Mouse (Mus musculus) heart, embryonic 12.5 days (tissue): Measurements from ENCODE around the gene Usp12. TPM values are rescaled to one million over a fixed set of nuclear protein-coding genes. Genes with fewer than 3 reads are reported as not detected.
"Not testable (repeated sequence)": the region's sequence is repeated elsewhere in the genome, so short reads cannot be mapped to it uniquely, and the experiment has no call there.

ENCODE experiments used
- ATAC-seq: fragments of 200-750 bp; cut with Nextera tagmentation; 2 replicates; pipeline ENCODE4 v1.8.0; 2017; ENCODE audit warnings: moderate TSS enrichment, moderate library complexity; ENCODE audit not compliant: insufficient number of reproducible peaks, low FRiP score
- H3K27ac ChIP-seq: fragments of 300-500 bp; sonication (generic); 2 replicates; pipeline ENCODE4 v1.5.1; 2016; ENCODE audit warnings: mild to moderate bottlenecking, moderate library complexity; ENCODE audit not compliant: poor library complexity, severe bottlenecking
- H3K27me3 ChIP-seq: fragments of 300-500 bp; sonication (generic); replicated peaks from 2 replicates; pipeline ENCODE4 v1.6.1; 2016; ENCODE audit warnings: mild to moderate bottlenecking, moderate library complexity
- H3K36me3 ChIP-seq: fragments of 300-500 bp; sonication (generic); 2 replicates; pipeline ENCODE4 v1.6.1; 2016; ENCODE audit warnings: mild to moderate bottlenecking, moderate library complexity
- H3K4me1 ChIP-seq: fragments of 300-500 bp; sonication (generic); replicated peaks from 2 replicates; pipeline ENCODE4 v1.6.1; 2016; ENCODE audit warnings: mild to moderate bottlenecking
- H3K4me2 ChIP-seq: fragments of 300-500 bp; sonication (generic); 2 replicates; pipeline ENCODE4 v1.6.1; 2016; ENCODE audit warnings: mild to moderate bottlenecking, moderate library complexity
- H3K4me3 ChIP-seq: fragments of 300-500 bp; sonication (generic); 2 replicates; pipeline ENCODE4 v1.5.1; 2016; ENCODE audit warnings: mild to moderate bottlenecking
- H3K9ac ChIP-seq: fragments of 300-500 bp; sonication (generic); 2 replicates; pipeline ENCODE4 v1.6.1; 2016; ENCODE audit warnings: mild to moderate bottlenecking, moderate library complexity
- H3K9me3 ChIP-seq: fragments of 300-500 bp; sonication (generic); replicated peaks from 2 replicates; pipeline ENCODE4 v1.6.1; 2016; ENCODE audit warnings: mild to moderate bottlenecking, moderate library complexity
- WGBS: fragments of 180-500 bp; shearing (Covaris S2); methylation state at CpG from one replicate; pipeline ENCODE4 v1.1.7; 2016; 5-methylcytosine and 5-hydroxymethylcytosine counted together
- polyA plus RNA-seq: library from polyadenylated mRNA; unstranded; fragments of >200 nt; fragmentation: Nextera tagmentation; extraction: Ambion mirVana; gene quantifications from 2 replicates; pipeline ENCODE4 v1.2.1, GENCODE M21; 2016

Gene Usp12
- polyA plus RNA-seq, 1 experiment from 2014 or later, result 17.5 TPM

DNA sequence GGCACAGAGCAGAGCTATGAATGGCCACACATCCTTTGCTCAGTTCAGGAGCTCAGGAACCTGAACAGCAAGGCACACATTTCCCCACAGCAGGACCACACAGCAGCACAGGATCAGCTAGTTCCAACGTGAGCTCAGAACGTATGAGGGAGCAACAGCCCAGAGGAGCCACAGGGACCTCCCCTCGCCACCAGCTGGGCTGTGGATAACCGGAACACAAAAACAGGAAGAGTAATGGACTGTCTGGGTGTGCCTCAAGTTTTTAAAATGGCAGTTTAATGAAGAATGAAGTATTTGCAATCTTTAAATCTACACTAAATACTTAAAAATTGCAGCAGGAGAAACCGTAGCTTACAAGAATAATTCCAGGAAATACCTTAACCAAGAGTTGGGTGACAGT lies 44.9 kb downstream of the Usp12 start:
- ATAC-seq, result no peak

DNA sequence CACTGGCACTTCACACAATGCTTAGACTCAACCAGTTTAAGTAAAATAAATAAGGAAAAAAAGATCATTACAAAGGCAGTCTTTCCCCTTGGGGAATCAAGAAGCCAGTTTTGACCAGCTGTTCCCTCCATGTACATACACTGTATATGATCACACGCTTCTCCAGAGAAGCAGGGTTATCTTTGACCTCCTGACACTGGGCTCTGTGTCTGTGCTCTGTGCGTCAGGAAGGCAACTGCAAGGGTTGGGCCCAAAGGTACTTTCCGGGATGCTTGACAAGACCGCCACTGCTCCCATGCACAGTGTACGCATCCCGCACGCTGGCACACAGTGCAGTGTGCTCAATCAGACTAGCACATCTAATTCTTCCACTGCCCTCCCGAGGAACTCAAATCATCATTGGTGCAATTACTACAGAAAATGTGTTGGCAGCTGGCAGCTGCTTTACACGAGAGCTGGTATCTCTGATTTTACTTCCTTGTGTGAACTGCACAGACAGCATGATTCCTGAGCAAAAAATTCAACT lies 57.8 kb downstream of the Usp12 start:
- no peaks in the 10 kb centered on the region for H3K27me3 ChIP-seq
- peaks cover 77% of the 10 kb centered on the region for H3K36me3 ChIP-seq
- no peak overlapping the region for H3K4me3 ChIP-seq
- ATAC-seq, result no peak
- H3K27ac ChIP-seq, result no peak overlapping the region
- 75% methylated on average over 9 of the region's 9 CpGs for WGBS
- H3K9ac ChIP-seq, result no peak overlapping the region
- H3K4me1 ChIP-seq, result no peaks in the 10 kb centered on the region
- H3K9me3 ChIP-seq, result no peaks in the 10 kb centered on the region
- no peak overlapping the region for H3K4me2 ChIP-seq

More for the DNA sequence above, 44.9 kb downstream of the Usp12 start:
- H3K4me3 ChIP-seq, result no peak overlapping the region
- no peak overlapping the region for H3K4me2 ChIP-seq
- WGBS, result 79% methylated on average over 5 of the region's 5 CpGs
- no peak overlapping the region for H3K9ac ChIP-seq
- no peaks in the 10 kb centered on the region for H3K27me3 ChIP-seq
- H3K27ac ChIP-seq, result no peak overlapping the region
- H3K9me3 ChIP-seq, result no peaks in the 10 kb centered on the region
- 0 out of 2 replicates have a peak, but pooled peaks cover 2% of the 10 kb centered on the region for H3K4me1 ChIP-seq
- H3K36me3 ChIP-seq, result peaks cover 58% of the 10 kb centered on the region

DNA sequence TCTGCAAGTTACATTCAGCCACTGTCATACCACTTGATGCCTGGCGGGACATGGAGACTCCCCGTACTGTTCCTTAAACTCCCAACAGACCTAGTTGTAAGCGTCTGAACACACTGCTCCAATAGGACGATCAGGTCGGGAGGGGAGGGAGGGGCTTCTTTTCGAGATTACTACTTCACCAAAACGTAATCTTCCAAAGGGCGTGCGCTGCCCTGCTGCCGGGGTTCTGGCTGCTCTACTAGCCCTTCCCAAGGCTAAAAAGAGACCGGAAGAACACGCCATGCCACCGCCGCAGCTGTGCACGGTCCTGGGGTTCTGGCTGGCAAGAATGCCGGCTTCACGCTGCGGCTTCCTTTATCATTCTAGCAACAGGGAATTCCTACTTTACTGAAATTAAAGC lies 58.5 kb downstream of the Usp12 start:
- H3K36me3 ChIP-seq, result peaks cover 78% of the 10 kb centered on the region
- no peak overlapping the region for H3K4me3 ChIP-seq
- no peak overlapping the region for H3K4me2 ChIP-seq
- no peaks in the 10 kb centered on the region for H3K9me3 ChIP-seq
- ATAC-seq, result no peak
- 78% methylated on average over 18 of the region's 18 CpGs for WGBS
- H3K27ac ChIP-seq, result no peak overlapping the region
- H3K27me3 ChIP-seq, result no peaks in the 10 kb centered on the region
- no peaks in the 10 kb centered on the region for H3K4me1 ChIP-seq
- H3K9ac ChIP-seq, result no peak overlapping the region

DNA sequence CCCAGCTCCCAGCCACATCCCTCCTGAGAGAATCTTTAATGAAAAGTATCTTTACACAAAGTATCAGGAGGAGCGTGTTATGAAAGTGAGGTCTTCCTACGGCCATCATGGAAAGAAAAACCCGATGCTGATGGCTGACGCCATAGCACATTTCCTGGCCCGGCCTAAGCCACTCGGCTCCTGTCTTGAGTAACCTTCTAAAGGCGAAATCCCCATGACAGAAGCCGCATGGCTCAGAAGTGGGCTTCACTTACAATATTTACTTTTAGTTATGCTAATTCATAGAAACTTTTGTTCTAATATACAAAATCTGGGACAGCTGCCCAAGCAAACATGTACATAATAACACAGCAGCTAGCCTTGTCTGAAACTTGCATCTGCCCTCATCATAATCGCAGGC lies 59.8 kb downstream of the Usp12 start:
- H3K27ac ChIP-seq, H3K9ac ChIP-seq, H3K9me3 ChIP-seq, H3K4me3 ChIP-seq, ATAC-seq, H3K4me1 ChIP-seq, H3K27me3 ChIP-seq, H3K4me2 ChIP-seq: not testable (repeated sequence)
- 96% methylated on average over 1 of the region's 9 CpGs for WGBS
- H3K36me3 ChIP-seq, result peaks cover 68% of the 10 kb centered on the region

DNA sequence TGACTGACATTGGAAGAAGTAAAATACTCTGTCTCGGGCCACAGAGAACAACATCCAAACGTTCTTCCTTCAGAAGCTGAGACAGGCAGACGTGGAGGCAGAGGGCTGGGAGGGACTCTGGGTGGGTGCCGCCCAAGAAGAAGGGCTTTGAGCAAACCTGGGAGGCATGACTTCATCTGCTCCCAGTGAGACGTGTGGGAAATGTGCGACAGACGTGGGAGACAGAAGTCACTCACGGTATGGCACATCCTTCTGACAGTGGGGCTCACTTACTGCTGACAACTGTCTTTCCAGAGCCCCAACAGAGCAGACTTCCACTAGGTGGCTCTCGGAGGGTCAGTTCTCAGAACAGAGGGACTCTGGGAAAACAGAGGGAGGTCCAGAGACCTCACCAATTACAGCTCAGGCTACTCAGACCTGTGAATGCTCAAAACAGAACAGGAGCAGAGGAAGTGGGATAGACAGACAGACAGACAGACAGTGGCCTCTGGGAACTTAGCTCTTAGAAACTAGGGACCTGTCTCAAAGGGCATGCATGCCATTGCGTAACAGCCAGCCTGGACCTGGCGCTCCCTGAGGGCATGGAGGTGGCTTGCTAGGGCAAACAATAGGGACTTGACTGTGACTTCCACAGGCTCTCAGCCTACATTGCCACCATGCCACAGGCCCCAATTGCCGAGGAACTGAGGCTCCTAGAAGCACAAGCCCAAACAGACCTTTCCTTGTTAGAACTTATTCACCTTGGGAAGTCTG lies 60.7 kb downstream of the Usp12 start:
- 71% methylated on average over 12 of the region's 12 CpGs for WGBS
- H3K27ac ChIP-seq, result no peak overlapping the region
- peaks cover 58% of the 10 kb centered on the region for H3K36me3 ChIP-seq

DNA sequence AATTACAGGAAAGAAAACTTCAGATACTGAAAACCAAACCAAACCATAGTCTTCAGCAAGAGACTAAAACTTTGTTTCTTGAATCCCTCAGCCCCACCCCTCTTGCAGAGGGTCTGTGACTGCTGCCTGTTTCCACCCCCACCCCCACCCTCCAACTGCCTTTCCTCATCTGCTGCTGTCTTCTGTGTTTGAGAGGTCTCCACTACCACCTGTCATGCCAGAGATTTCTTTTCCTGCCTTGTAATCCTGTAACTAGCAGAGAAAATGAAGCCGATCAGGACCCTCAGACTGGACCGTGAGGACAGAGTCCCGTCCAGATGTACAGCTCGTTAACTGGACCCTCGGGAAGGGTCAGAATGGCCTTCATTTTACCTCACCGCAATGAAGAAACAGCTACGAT lies 61.4 kb downstream of the Usp12 start:
- Histone ChIP-seq H3K4me2 (no peak overlapping the region), H3K36me3 (peaks cover 51% of the 10 kb centered on the region), H3K27ac (no peak overlapping the region), H3K4me1 (no peaks in the 10 kb centered on the region), H3K9ac (no peak overlapping the region), H3K4me3 (no peak overlapping the region), H3K27me3 (no peaks in the 10 kb centered on the region), H3K9me3 (no peaks in the 10 kb centered on the region)
- no peak for ATAC-seq
- WGBS, result 87% methylated on average over 7 of the region's 7 CpGs

More for the DNA sequence above, 60.7 kb downstream of the Usp12 start:
- no peak overlapping the region for H3K4me2 ChIP-seq
- no peaks in the 10 kb centered on the region for H3K9me3 ChIP-seq
- no peaks in the 10 kb centered on the region for H3K4me1 ChIP-seq
- ATAC-seq, result no peak
- no peaks in the 10 kb centered on the region for H3K27me3 ChIP-seq
- H3K9ac ChIP-seq, result no peak overlapping the region
- no peak overlapping the region for H3K4me3 ChIP-seq

DNA sequence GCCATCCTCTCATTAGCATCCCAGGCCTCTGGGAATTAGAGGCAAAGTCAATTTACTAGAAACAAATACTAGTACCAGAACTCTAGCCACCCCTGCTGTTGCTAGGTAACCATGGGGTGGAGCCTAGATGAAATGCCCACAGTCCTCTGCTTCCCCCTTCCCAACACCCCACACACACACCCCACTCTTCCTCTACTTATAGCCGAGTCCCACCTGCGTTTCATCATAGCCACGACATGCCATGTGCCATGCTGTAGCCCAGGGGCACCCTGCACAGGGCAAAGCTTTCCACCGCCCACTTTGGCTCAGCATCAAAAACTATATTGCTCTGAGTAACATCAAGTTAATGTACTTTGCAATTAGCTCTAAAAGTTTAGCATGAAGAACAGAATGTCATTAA lies 67.8 kb downstream of the Usp12 start:
- no peak overlapping the region for H3K4me3 ChIP-seq
- H3K27me3 ChIP-seq, result no peaks in the 10 kb centered on the region
- H3K36me3 ChIP-seq, result peaks cover 2% of the 10 kb centered on the region; the same call in 1 of the 2 replicates
- H3K9me3 ChIP-seq, result no peaks in the 10 kb centered on the region
- peaks cover 8% of the 10 kb centered on the region for H3K4me1 ChIP-seq
- H3K27ac ChIP-seq, result no peak overlapping the region
- no peak overlapping the region for H3K9ac ChIP-seq
- ATAC-seq, result no peak
- WGBS, result 90% methylated on average over 4 of the region's 4 CpGs
- H3K4me2 ChIP-seq, result no peak overlapping the region

DNA sequence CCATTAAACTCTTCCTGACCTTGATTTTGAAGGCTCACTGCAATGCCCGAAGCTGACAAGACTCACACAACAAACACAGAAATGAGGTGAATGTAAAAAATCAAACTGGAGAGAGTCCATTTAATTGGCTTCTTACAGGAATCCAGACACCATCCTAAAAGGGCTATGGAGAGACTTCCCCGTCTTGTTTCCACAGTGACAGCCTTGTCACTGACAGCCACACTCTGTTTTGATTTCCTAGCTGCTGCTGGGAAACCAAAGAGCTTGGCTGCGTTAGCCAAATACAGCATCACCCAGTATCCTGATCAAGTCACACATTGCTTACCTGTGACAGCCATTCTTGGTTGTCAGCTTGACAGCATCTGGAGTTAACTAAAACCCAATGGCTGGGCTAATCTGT lies 69.8 kb downstream of the Usp12 start:
- Histone ChIP-seq H3K27ac (no peak overlapping the region), H3K27me3 (no peaks in the 10 kb centered on the region), H3K36me3 (no peaks in the 10 kb centered on the region), H3K9ac (no peak overlapping the region), H3K4me1 (peaks cover 13% of the 10 kb centered on the region), H3K9me3 (no peaks in the 10 kb centered on the region), H3K4me2 (no peak overlapping the region), H3K4me3 (no peak overlapping the region)
- ATAC-seq, result no peak
- WGBS, result 36% methylated on average over 3 of the region's 3 CpGs

DNA sequence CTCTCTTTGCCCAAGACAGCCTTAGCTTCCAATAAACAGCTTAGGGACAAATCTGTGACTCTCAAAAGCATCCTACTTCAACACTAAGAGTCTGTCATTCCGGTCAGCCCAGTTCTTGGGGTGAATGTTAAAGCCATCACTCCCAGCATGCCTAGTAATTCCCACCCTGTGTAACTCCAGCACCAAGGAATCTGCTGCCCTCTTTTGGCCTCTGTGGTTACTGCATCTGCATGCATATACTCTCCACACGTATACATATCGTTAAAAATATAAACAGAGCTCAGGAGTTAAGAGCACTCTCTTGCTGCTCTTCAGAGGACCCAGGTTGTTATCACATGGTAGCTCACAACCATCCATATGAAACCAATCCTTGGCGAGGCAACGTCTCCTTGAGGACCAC lies 71.4 kb downstream of the Usp12 start:
- ATAC-seq, result no peak
- Histone ChIP-seq H3K4me1 (peaks cover 13% of the 10 kb centered on the region), H3K27ac (no peak overlapping the region), H3K36me3 (no peaks in the 10 kb centered on the region), H3K27me3 (no peaks in the 10 kb centered on the region), H3K9ac (no peak overlapping the region), H3K9me3 (0 out of 2 replicates have a peak, but pooled peaks cover 3% of the 10 kb centered on the region), H3K4me3 (no peak overlapping the region), H3K4me2 (no peak overlapping the region)
- WGBS, result 92% methylated on average over 5 of the region's 5 CpGs

DNA sequence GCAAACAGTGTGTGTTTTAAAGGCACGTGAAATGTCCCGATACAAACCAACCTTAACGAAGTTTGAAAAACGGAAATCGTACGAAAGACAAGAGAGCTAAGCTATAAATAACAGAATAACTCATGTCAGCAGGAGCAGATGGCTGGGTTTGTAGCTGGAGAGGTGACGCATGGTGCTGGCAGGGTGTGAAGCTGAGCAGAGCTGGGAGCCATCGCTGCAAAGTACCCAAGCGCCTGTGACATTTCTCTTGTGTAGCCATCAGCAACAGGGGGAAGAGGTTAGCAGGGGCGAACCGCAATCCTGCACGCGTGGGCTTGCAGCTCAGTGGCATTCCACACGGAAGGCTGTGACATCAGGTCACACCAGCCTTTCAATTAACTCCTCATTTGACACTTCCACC lies 72.6 kb downstream of the Usp12 start:
- Histone ChIP-seq H3K36me3 (no peaks in the 10 kb centered on the region), H3K4me3 (no peak overlapping the region), H3K4me2 (peak overlapping the region; percentile 33; the same call in 1 of the 2 replicates), H3K27ac (no peak overlapping the region), H3K9me3 (0 out of 2 replicates have a peak, but pooled peaks cover 3% of the 10 kb centered on the region), H3K27me3 (no peaks in the 10 kb centered on the region), H3K9ac (no peak overlapping the region), H3K4me1 (peaks cover 13% of the 10 kb centered on the region)
- ATAC-seq, result no peak
- 33% methylated on average over 14 of the region's 14 CpGs for WGBS

DNA sequence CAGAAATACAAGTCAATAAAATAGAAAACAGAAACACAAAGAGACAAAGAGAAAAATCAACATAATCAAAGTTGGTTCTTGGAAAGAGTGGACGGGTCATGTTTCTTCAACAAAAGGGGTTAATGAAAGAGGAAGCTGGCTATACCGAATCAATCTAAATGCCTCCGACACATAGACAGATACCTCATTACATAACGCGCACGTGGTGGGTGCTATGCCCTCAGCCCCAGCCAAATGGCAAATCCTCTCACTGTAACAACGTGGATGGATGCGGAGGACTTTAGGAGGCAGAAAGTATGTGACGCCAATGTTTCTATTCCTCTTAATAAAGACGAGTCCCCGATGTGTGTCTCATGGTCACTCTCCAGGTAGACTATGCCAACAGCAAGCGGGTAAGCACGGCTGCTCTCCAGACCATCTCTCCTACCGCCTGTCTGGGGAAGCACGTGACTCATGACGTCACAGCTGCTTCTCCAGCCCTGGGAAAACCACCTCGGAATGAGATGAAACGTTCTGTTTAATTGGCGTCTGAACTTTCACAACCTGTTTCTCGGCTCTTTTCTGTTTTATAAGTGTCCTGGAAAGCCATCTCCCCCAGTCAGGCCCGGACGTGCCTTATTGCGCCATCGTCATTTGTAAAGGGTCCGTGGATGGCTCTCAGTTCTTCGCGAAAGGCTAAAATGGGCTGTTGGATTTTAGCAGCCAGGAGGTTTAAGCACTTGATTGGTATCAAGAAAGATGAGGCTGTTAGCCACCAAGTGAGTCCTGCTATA lies 75.0 kb downstream of the Usp12 start:
- Histone ChIP-seq H3K4me2 (no peak overlapping the region), H3K27ac (no peak overlapping the region), H3K27me3 (no peaks in the 10 kb centered on the region), H3K9me3 (0 out of 2 replicates have a peak, but pooled peaks cover 3% of the 10 kb centered on the region), H3K4me3 (no peak overlapping the region), H3K9ac (no peak overlapping the region), H3K4me1 (peaks cover 11% of the 10 kb centered on the region), H3K36me3 (no peaks in the 10 kb centered on the region)
- no peak for ATAC-seq
- 77% methylated on average over 27 of the region's 27 CpGs for whole genome bisulfite sequencing
